Comparison of ENCODE assay signal across 9 mouse cellular contexts in the genomic region with DNA sequence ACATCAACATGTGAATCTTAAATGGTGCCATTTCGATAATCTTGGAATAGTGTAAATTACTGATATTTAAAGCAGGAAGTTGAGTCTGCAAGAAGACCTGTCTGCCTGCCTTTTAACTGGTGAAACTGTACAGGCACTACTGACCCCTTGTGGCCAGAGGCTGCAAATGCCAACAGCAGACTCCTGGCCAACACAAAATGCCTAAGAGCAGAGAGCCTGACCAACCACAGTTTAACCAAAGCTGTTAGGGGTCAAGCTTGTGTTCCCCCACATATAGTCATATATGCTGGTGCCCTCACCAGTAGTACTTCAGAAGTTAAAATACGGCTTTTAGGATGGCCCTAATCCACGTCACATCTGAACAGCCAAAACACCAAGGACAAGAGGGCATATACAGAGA. TPM values are rescaled to one million over a fixed set of nuclear protein-coding genes. Genes with fewer than 3 reads are reported as not detected.
DNase-seq lines count a peak whose midpoint lies in the region; ATAC-seq and TF ChIP-seq lines count a peak whose summit lies in the region.
"Had no signal": no experiment of that assay in that cellular context is flagged by ENCODE, and none has a peak within 500 bp of the region (broad histone marks: within the 10 kb centered on the region; RNA-seq: fewer than 3 reads in every experiment).

No protein-coding gene starts in this region.

- WGBS in kidney, embryonic 15.5 days, result 57% methylated on average over 3 of the region's 3 CpGs
- WGBS in liver, embryonic 13.5 days (ENCODE audit: insufficient replicate concordance), result 35% methylated on average over 3 of the region's 3 CpGs
- 58% methylated on average over 3 of the region's 3 CpGs for WGBS in neural tube, embryonic 11.5 days
- 51% methylated on average over 3 of the region's 3 CpGs for WGBS in stomach, postnatal 0 days

- peak; percentile 76; the same call in 1 of the 2 replicates for ATAC-seq in kidney, embryonic 15.5 days (replicated peaks; ENCODE audit: low FRiP score)
- ATAC-seq in liver, embryonic 13.5 days (ENCODE audit: low read depth), result 0 out of 2 replicates have a peak, but pooled peaks have one; percentile 43
- ATAC-seq in neural tube, embryonic 11.5 days (ENCODE audit: insufficient read depth, low FRiP score, low TSS enrichment), result peak; percentile 53; the same call in 1 of the 2 replicates
- no peak for ATAC-seq in stomach, postnatal 0 days (ENCODE audit: low FRiP score, low TSS enrichment)

- H3K4me3 ChIP-seq in C2C12 (ENCODE audit: insufficient read depth, poor library complexity, severe bottlenecking), result no peak overlapping the region
- no peak overlapping the region for H3K4me3 ChIP-seq in kidney, embryonic 15.5 days (replicated peaks)
- H3K4me3 ChIP-seq in liver, embryonic 13.5 days (replicated peaks), result no peak overlapping the region
- H3K4me3 ChIP-seq in neural tube, embryonic 11.5 days (ENCODE audit: low read depth, low read length), result no peak overlapping the region
- no peak overlapping the region for H3K4me3 ChIP-seq in stomach, postnatal 0 days (ENCODE audit: low read depth, low read length)
- H3K4me3 ChIP-seq: erythroblast, embryonic 14.5 days had no signal

- DNase-seq in adrenal gland, adult 18-20 months (ENCODE audit: low spot score in 2 of 2), result peak; percentile 53 to 61
- DNase-seq in embryo, embryonic 10.5 days (ENCODE audit: low spot score), result peak; percentile 84
- DNase-seq in gastrocnemius, postnatal 36 days, result peak; percentile 41 to 43
- DNase-seq in liver, embryonic 13.5 days, result peak; percentile 33
- peak; percentile 69 for DNase-seq in neural tube, embryonic 11.5 days (ENCODE audit: low spot score)
- peak; percentile 77 for DNase-seq in stomach, postnatal 0 days (ENCODE audit: low spot score)

- no peaks in the 10 kb centered on the region for H3K9me3 ChIP-seq in kidney, embryonic 15.5 days (replicated peaks)
- no peaks in the 10 kb centered on the region for H3K9me3 ChIP-seq in liver, embryonic 13.5 days (replicated peaks)
- H3K9me3 ChIP-seq in neural tube, embryonic 11.5 days (ENCODE audit: control insufficient read depth, low read length), result no peaks in the 10 kb centered on the region
- H3K9me3 ChIP-seq in stomach, postnatal 0 days (ENCODE audit: control insufficient read depth, low read length), result no peaks in the 10 kb centered on the region

- no peak overlapping the region for H3K4me2 ChIP-seq in kidney, embryonic 15.5 days
- no peak overlapping the region for H3K4me2 ChIP-seq in liver, embryonic 13.5 days
- no peak overlapping the region for H3K4me2 ChIP-seq in neural tube, embryonic 11.5 days (ENCODE audit: low read depth)
- no peak overlapping the region for H3K4me2 ChIP-seq in stomach, postnatal 0 days (replicated peaks; ENCODE audit: low read depth)

- peak; percentile 50 for TF ChIP-seq CTCF in C2C12 (IDR thresholded peaks at IDR 0.05; ENCODE audit: control insufficient read depth, insufficient read depth, insufficient read length)
- peak; percentile 93 for TF ChIP-seq CTCF in stomach, postnatal 0 days (IDR thresholded peaks at IDR 0.05; ENCODE audit: low read depth)

- no peak overlapping the region for H3ac ChIP-seq in C2C12 (ENCODE audit: control insufficient read depth, insufficient read length, low read depth)

- no peaks in the 10 kb centered on the region for H3K27me3 ChIP-seq in C2C12 (ENCODE audit: control insufficient read depth, insufficient read depth, insufficient read length)
- no peaks in the 10 kb centered on the region for H3K27me3 ChIP-seq in kidney, embryonic 15.5 days
- no peaks in the 10 kb centered on the region for H3K27me3 ChIP-seq in liver, embryonic 13.5 days
- no peaks in the 10 kb centered on the region for H3K27me3 ChIP-seq in neural tube, embryonic 11.5 days (ENCODE audit: control insufficient read depth, insufficient read depth, low read length)
- no peaks in the 10 kb centered on the region for H3K27me3 ChIP-seq in stomach, postnatal 0 days (ENCODE audit: control insufficient read depth, insufficient read depth, low read length)

- intact Hi-C loops in gastrocnemius, postnatal 36 days (cut with DNase I), result no loop called here

- H3K27ac ChIP-seq in kidney, embryonic 15.5 days, result no peak overlapping the region
- H3K27ac ChIP-seq in liver, embryonic 13.5 days, result no peak overlapping the region
- H3K27ac ChIP-seq in neural tube, embryonic 11.5 days (ENCODE audit: low read depth, low read length), result no peak overlapping the region
- no peak overlapping the region for H3K27ac ChIP-seq in stomach, postnatal 0 days (replicated peaks)

- no peaks in the 10 kb centered on the region for H3K4me1 ChIP-seq in kidney, embryonic 15.5 days
- 0 out of 2 replicates have a peak, but pooled peaks cover 3% of the 10 kb centered on the region for H3K4me1 ChIP-seq in liver, embryonic 13.5 days (replicated peaks)
- no peaks in the 10 kb centered on the region for H3K4me1 ChIP-seq in neural tube, embryonic 11.5 days (ENCODE audit: control insufficient read depth, insufficient read depth, low read length)
- H3K4me1 ChIP-seq in stomach, postnatal 0 days (replicated peaks; ENCODE audit: control insufficient read depth, insufficient read depth), result no peaks in the 10 kb centered on the region

- no peaks in the 10 kb centered on the region for H3K79me3 ChIP-seq in C2C12 (ENCODE audit: low read depth)

- TF ChIP-seq EP300 in stomach, postnatal 0 days (optimal IDR thresholded peaks at IDR 0.05), result no peak

- H3K79me2 ChIP-seq in C2C12 (ENCODE audit: control insufficient read depth, insufficient read depth), result no peaks in the 10 kb centered on the region

- H3K36me3 ChIP-seq in C2C12 (ENCODE audit: control insufficient read depth, insufficient read depth), result peaks cover 19% of the 10 kb centered on the region
- no peaks in the 10 kb centered on the region for H3K36me3 ChIP-seq in kidney, embryonic 15.5 days
- no peaks in the 10 kb centered on the region for H3K36me3 ChIP-seq in liver, embryonic 13.5 days
- H3K36me3 ChIP-seq in neural tube, embryonic 11.5 days (ENCODE audit: control insufficient read depth, insufficient read depth, low read length), result no peaks in the 10 kb centered on the region
- H3K36me3 ChIP-seq in stomach, postnatal 0 days (ENCODE audit: control insufficient read depth, insufficient read depth, low read length), result no peaks in the 10 kb centered on the region

- no peak overlapping the region for H3K9ac ChIP-seq in kidney, embryonic 15.5 days
- H3K9ac ChIP-seq in liver, embryonic 13.5 days, result no peak overlapping the region
- H3K9ac ChIP-seq in neural tube, embryonic 11.5 days (ENCODE audit: low read length), result no peak overlapping the region
- no peak overlapping the region for H3K9ac ChIP-seq in stomach, postnatal 0 days (ENCODE audit: low read length)

TF ChIP-seq in C2C12, 6 proteins besides CTCF, POLR2A, EP300 and RAD21:
- TF ChIP-seq CEBPB (IDR thresholded peaks at IDR 0.05; ENCODE audit: low read depth) (no peak), USF1 (IDR thresholded peaks at IDR 0.05; ENCODE audit: low read depth) (no peak), MYOG (IDR thresholded peaks at IDR 0.05; ENCODE audit: control insufficient read depth, extremely low read depth, insufficient read length) (no peak), MAX (IDR thresholded peaks at IDR 0.05) (no peak)
TF ChIP-seq in C2C12: peak in this region for 0.

RNA-seq across cellular contexts. Expression of gene Rwdd2a, which starts 11.9 kb away (rescaled TPM):
- 0.80 TPM for polyA plus RNA-seq in C2C12 (2012; fragmentation: generic; extraction: Trizol)
- total RNA-seq in adrenal gland, adult 18-20 months (2021), result 1 to 10 TPM; 3.0 to 5.3 TPM
- total RNA-seq in gastrocnemius, postnatal 36 days (2021), result under 1 TPM in 1 of 2 experiments, not detected in 1; 0.32 TPM
- 4.1 and 4.3 TPM in 2 replicates for polyA plus RNA-seq in kidney, embryonic 15.5 days (2015; fragmentation: Nextera tagmentation; extraction: Ambion mirVana)
- polyA plus RNA-seq in liver, embryonic 13.5 days (2015; fragmentation: Nextera tagmentation; extraction: Ambion mirVana), result 0.80 and 1.2 TPM in 2 replicates
- 2.7 and 3.6 TPM in 2 replicates for polyA plus RNA-seq in neural tube, embryonic 11.5 days (2014; fragmentation: Nextera tagmentation; extraction: Ambion mirVana)
- polyA plus RNA-seq in stomach, postnatal 0 days (2015; fragmentation: Nextera tagmentation; extraction: Ambion mirVana), result 1.7 and 1.8 TPM in 2 replicates
- polyA plus RNA-seq: erythroblast, embryonic 14.5 days had no signal

RNA-seq across cellular contexts. Expression of gene Pgm3, which starts 12.1 kb away (rescaled TPM):
- 8.9 TPM for polyA plus RNA-seq in C2C12 (2012; fragmentation: generic; extraction: Trizol)
- 10 to 100 TPM; 32.2 to 42.6 TPM for total RNA-seq in adrenal gland, adult 18-20 months (2021)
- 1 to 10 TPM; 3.3 to 4.1 TPM for total RNA-seq in gastrocnemius, postnatal 36 days (2021)
- 40.0 and 40.6 TPM in 2 replicates for polyA plus RNA-seq in kidney, embryonic 15.5 days (2015; fragmentation: Nextera tagmentation; extraction: Ambion mirVana)
- polyA plus RNA-seq in liver, embryonic 13.5 days (2015; fragmentation: Nextera tagmentation; extraction: Ambion mirVana), result 17.0 and 21.9 TPM in 2 replicates
- 35.7 and 39.4 TPM in 2 replicates for polyA plus RNA-seq in neural tube, embryonic 11.5 days (2014; fragmentation: Nextera tagmentation; extraction: Ambion mirVana)
- 18.0 and 21.2 TPM in 2 replicates for polyA plus RNA-seq in stomach, postnatal 0 days (2015; fragmentation: Nextera tagmentation; extraction: Ambion mirVana)

Comparison
In these comparisons a context has a peak if more than half of its experiments do, and no peak if none do; other contexts are left out.
1. DNase-seq: peak in every context shown above with its lines; median percentile 84 in embryo, embryonic 10.5 days; 77 in stomach, postnatal 0 days; 69 in neural tube, embryonic 11.5 days; 57 in adrenal gland, adult 18-20 months; 42 in gastrocnemius, postnatal 36 days; 33 in liver, embryonic 13.5 days.